Mouse (Mus musculus) thymus, adult 2 months (tissue): ENCODE results near the gene Ctf2. TPM values are rescaled to one million over a fixed set of nuclear protein-coding genes. Genes with fewer than 3 reads are reported as not detected.

ENCODE experiments used
- DNase-seq: peaks from one replicate; pipeline ENCODE4 v3.0.0; 2021
- H3K27ac ChIP-seq: fragments of 200-500 bp; 2 replicates; pipeline ENCODE4 v1.5.1; 2012; ENCODE audit warnings: low read length, control low read depth; ENCODE audit not compliant: control insufficient read depth, insufficient read depth
- H3K27me3 ChIP-seq: fragments of 200-500 bp; 2 replicates; pipeline ENCODE4 v1.6.1; 2012; ENCODE audit warnings: mild to moderate bottlenecking, low read length, moderate library complexity, mixed read lengths; ENCODE audit not compliant: control insufficient read depth, insufficient read depth
- H3K36me3 ChIP-seq: fragments of 200-500 bp; 2 replicates; pipeline ENCODE4 v1.6.1; 2012; ENCODE audit warnings: mild to moderate bottlenecking, low read length, moderate library complexity; ENCODE audit not compliant: control insufficient read depth, insufficient read depth
- H3K4me1 ChIP-seq: fragments of 200-500 bp; replicated peaks from 2 replicates; pipeline ENCODE4 v1.6.1; 2012; ENCODE audit warnings: low read length; ENCODE audit not compliant: control insufficient read depth, insufficient read depth
- H3K4me3 ChIP-seq: fragments of 200-500 bp; 2 replicates; pipeline ENCODE4 v1.5.1; 2012; ENCODE audit warnings: mild to moderate bottlenecking, low read length, control low read depth, moderate library complexity; ENCODE audit not compliant: control insufficient read depth, insufficient read depth
- CTCF ChIP-seq: fragments of 200-500 bp; IDR thresholded peaks from 2 replicates; pipeline ENCODE4 v1.5.1; 2012; ENCODE audit warnings: mild to moderate bottlenecking, control low read depth, low read length, moderate library complexity, borderline replicate concordance; ENCODE audit not compliant: control insufficient read depth, poor library complexity, insufficient read depth; ENCODE audit errors: extremely low read depth
- POLR2A ChIP-seq: fragments of 200-500 bp; IDR thresholded peaks from 2 replicates; pipeline ENCODE4 v1.6.1; 2012; ENCODE audit warnings: mild to moderate bottlenecking, low read length, control low read depth, moderate library complexity; ENCODE audit not compliant: control insufficient read depth, poor library complexity, insufficient read depth; ENCODE audit errors: extremely low read depth
- WGBS: fragments of 180-500 bp; shearing (Covaris S2); methylation state at CpG from one replicate; pipeline ENCODE4 v1.1.7; 2018; 5-methylcytosine and 5-hydroxymethylcytosine counted together
- polyA plus RNA-seq: library from polyadenylated mRNA; depleted of rRNA; stranded (reverse); fragments of >200 nt; gene quantifications from 2 replicates; pipeline ENCODE4 v1.2.3, GENCODE M21; 2012

The Ctf2 gene
- polyA plus RNA-seq, 1 experiment, result not detected

- Histone ChIP-seq H3K27ac (no peak overlapping the region), H3K4me3 (no peak overlapping the region), H3K4me1 (peaks cover 6% of the 10 kb centered on the region; the same call in 1 of the 2 replicates), H3K36me3 (no peaks in the 10 kb centered on the region), H3K27me3 (no peaks in the 10 kb centered on the region; the same call in 1 of the 2 replicates)
- no peak for DNase-seq
- TF ChIP-seq POLR2A, result no peak
- no peak for TF ChIP-seq CTCF
- 93% methylated on average over 6 of the region's 6 CpGs for WGBS
Observed at GRCm38 (mm10) chr7:127719258-127719657, 12.7 kb downstream of the Ctf2 start.

DNA sequence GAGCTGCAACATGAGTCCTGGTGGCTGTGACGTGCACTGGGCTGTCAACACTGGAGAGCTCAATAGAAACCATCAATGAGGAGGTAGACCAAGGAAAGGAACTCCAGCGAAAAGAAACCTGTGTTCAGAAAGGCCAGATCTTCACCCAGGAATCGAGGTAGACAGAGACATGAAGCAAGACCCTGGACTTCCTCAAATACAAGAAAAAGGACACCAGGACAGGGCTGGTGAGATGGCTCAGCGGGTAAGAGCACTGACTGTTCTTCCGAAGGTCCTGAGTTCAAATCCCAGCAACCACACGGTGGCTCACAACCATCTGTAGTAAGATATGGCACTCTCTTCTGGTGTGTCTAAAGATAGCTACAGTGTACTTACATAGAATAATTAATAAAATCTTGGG, 13.6 kb downstream of the Ctf2 start:
- Histone ChIP-seq H3K36me3 (no peaks in the 10 kb centered on the region), H3K27ac (no peak overlapping the region), H3K4me1 (peaks cover 6% of the 10 kb centered on the region; the same call in 1 of the 2 replicates), H3K27me3 (no peaks in the 10 kb centered on the region; the same call in 1 of the 2 replicates), H3K4me3 (no peak overlapping the region)
- WGBS, result 93% methylated on average over 6 of the region's 6 CpGs
- no peak for DNase-seq
- TF ChIP-seq CTCF, result no peak
- TF ChIP-seq POLR2A, result no peak

DNA sequence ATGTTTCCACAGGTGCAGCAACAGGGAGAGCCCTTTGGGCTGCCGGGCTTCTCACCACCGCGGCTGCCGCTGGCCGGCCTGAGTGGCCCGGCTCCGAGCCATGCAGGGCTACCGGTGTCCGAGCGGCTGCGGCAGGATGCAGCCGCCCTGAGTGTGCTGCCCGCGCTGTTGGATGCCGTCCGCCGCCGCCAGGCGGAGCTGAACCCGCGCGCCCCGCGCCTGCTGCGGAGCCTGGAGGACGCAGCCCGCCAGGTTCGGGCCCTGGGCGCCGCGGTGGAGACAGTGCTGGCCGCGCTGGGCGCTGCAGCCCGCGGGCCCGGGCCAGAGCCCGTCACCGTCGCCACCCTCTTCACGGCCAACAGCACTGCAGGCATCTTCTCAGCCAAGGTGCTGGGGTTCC, 15.0 kb downstream of the Ctf2 start:
- Histone ChIP-seq H3K27me3 (no peaks in the 10 kb centered on the region; the same call in 1 of the 2 replicates), H3K4me3 (peak overlapping the region; percentile 35), H3K27ac (no peak overlapping the region), H3K36me3 (no peaks in the 10 kb centered on the region), H3K4me1 (peaks cover 17% of the 10 kb centered on the region)
- WGBS, result 4% methylated on average over 41 of the region's 41 CpGs
- DNase-seq, result peak; percentile 76
- TF ChIP-seq CTCF (peak; percentile 92; the same call in 1 of the 2 replicates), POLR2A (no peak)

DNA sequence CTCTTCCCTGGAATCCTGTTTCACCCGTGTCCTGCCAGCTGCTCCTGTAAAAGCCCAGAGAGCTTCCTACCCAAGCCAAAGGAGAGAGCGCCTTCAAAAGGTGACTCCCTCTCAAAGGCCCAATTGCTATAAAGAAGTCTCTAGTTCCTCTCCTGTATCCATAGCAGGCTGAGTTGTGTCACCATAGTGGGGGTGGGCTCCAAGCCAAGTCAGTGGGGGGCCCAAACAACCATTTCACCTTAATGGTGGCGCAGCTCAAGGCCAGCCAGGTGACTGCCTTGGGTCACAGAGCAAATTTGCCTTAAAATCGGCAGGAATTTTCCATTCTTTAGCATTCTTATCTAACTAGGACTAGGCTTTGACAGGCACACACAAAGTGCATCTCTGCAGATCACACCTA, 17.1 kb downstream of the Ctf2 start:
- 94% methylated on average over 4 of the region's 4 CpGs for WGBS

GRCm38 (mm10) chr7:127712461-127713385, 19.2 kb downstream of the Ctf2 start, which contains the start of gene Ctf1:
Gene Ctf1 (plus strand): TSS chr7:127712736.
- TF ChIP-seq POLR2A (no peak), CTCF (no peak)
- no peaks in the 10 kb centered on the region; the same call in 1 of the 2 replicates for H3K27me3 ChIP-seq
- H3K36me3 ChIP-seq, result no peaks in the 10 kb centered on the region
- H3K27ac ChIP-seq, result peak within 1 kb of the TSS; percentile 10; the same call in 1 of the 2 replicates
- 31% methylated on average over 28 of the region's 28 CpGs for WGBS
- DNase-seq, result peak; percentile 79
- 0 out of 2 replicates have a peak within 1 kb of the TSS, but pooled peaks have one; percentile 3 for H3K4me3 ChIP-seq
- peaks cover 23% of the 10 kb centered on the region for H3K4me1 ChIP-seq

More for the DNA sequence above, 17.1 kb downstream of the Ctf2 start:
- Histone ChIP-seq H3K27me3 (no peaks in the 10 kb centered on the region; the same call in 1 of the 2 replicates), H3K4me3 (no peak overlapping the region), H3K4me1 (peaks cover 17% of the 10 kb centered on the region), H3K27ac (no peak overlapping the region), H3K36me3 (no peaks in the 10 kb centered on the region)
- DNase-seq, result no peak
- TF ChIP-seq POLR2A, result no peak
- no peak for TF ChIP-seq CTCF

GRCm38 (mm10) chr7:127711456-127711855, 20.5 kb downstream of the Ctf2 start:
- 24% methylated on average over 3 of the region's 3 CpGs for WGBS

More at GRCm38 (mm10) chr7:127711456-127711855, 20.5 kb downstream of the Ctf2 start:
- DNase-seq, result no peak
- TF ChIP-seq CTCF, result no peak
- TF ChIP-seq POLR2A, result no peak
- Histone ChIP-seq H3K4me1 (peaks cover 26% of the 10 kb centered on the region), H3K27ac (no peak overlapping the region), H3K27me3 (no peaks in the 10 kb centered on the region), H3K36me3 (no peaks in the 10 kb centered on the region), H3K4me3 (no peak overlapping the region)
